Mouse (Mus musculus) megakaryocyte, embryonic 14.5 days (primary cell): ENCODE measurements at regions not wholly inside any gene's neighbourhood (a gene's known extent, or its start where the extent isn't known, plus 50 kb on each side); places are given as distances from the start of the nearest gene placed in this dataset.

ENCODE experiments used
- FLI1 ChIP-seq: IDR thresholded peaks from 2 replicates; pipeline ENCODE4 v1.6.1; 2012; ENCODE audit warnings: low read length, inconsistent platforms, mixed read lengths
- GATA1 ChIP-seq: IDR thresholded peaks from 3 replicates; pipeline ENCODE4 v1.6.1; 2012; ENCODE audit warnings: mixed read lengths, low read length, inconsistent platforms, borderline replicate concordance

GRCm38 (mm10) chr3:139796685-139797084, 591.2 kb downstream of the Stpg2 start:
- TF ChIP-seq GATA1 (no peak), FLI1 (no peak)
